Mouse (Mus musculus): ENCODE results near the gene Hyal5.

Gene Hyal5

GRCm38 (mm10) chr6:24857697-24858096, at the start of gene Hyal5:
Gene Hyal5 (plus strand): TSS chr6:24857997.
- no peak for DNase-seq (ENCODE audit: low spot score in 2 of 2)

- no peak for DNase-seq (ENCODE audit: low spot score in 2 of 2)
Measured at GRCm38 (mm10) chr6:24822070-24822469, 35.7 kb upstream of the Hyal5 start.

GRCm38 (mm10) chr6:24860320-24860719, 2.5 kb downstream of the Hyal5 start:
- no peak for DNase-seq (ENCODE audit: low spot score in 2 of 2)

- no peak for DNase-seq (ENCODE audit: low spot score in 2 of 2)
Measured at GRCm38 (mm10) chr6:24863649-24864048, 5.9 kb downstream of the Hyal5 start.

GRCm38 (mm10) chr6:24894146-24894873, 36.5 kb downstream of the Hyal5 start:
- DNase-seq (ENCODE audit: low spot score in 2 of 2) = no peak

GRCm38 (mm10) chr6:24894874-24895183, 37.0 kb downstream of the Hyal5 start:
- no peak for DNase-seq (ENCODE audit: low spot score in 2 of 2)

- DNase-seq (ENCODE audit: low spot score in 2 of 2) = no peak
Measured at GRCm38 (mm10) chr6:24905101-24905500, 47.3 kb downstream of the Hyal5 start.

- DNase-seq (ENCODE audit: low spot score in 2 of 2) = no peak
Measured at GRCm38 (mm10) chr6:24907824-24908223, 50.0 kb downstream of the Hyal5 start.

- no peak for DNase-seq (ENCODE audit: low spot score in 2 of 2)
Measured at GRCm38 (mm10) chr6:24910016-24910727, 52.4 kb downstream of the Hyal5 start.

- no peak for DNase-seq (ENCODE audit: low spot score in 2 of 2)
Measured at GRCm38 (mm10) chr6:24910728-24911105, 52.9 kb downstream of the Hyal5 start.

- no peak for DNase-seq (ENCODE audit: low spot score in 2 of 2)
Measured at GRCm38 (mm10) chr6:24913591-24913990, 55.8 kb downstream of the Hyal5 start.

- DNase-seq (ENCODE audit: low spot score in 2 of 2) = no peak
Measured at GRCm38 (mm10) chr6:24925076-24925785, 67.4 kb downstream of the Hyal5 start.

All from frontal cortex, postnatal 14 days (tissue).